Mouse (Mus musculus): ENCODE data around the gene Dnajc19.

GRCm38 (mm10) chr3:34008191-34008590, 72.9 kb downstream of the Dnajc19 start:
- TF ChIP-seq CTCF (IDR thresholded peaks at IDR 0.05; ENCODE audit: low read depth) (no peak), EP300 (optimal IDR thresholded peaks at IDR 0.05) (no peak)
